Mouse (Mus musculus): ENCODE measurements around the gene Gpr35.

DNA sequence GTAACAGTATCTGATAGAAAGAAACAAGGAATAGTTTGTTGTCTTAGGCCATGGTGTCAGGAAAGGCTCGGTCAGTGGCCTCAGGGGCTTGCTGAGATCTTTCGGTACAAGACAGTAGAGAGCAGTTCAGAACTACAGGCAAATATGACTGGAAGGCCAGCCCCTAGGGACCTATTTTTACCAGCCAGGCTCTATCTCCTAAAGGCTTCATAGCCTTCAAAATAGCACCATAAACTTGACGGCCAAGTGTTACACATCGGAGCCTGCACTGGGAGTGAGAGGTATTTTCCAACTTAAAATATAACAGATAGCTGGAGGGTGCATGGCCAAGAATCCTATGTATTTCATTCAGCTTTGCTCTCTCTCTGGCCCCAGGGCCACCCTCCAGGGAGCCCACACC lies 29.2 kb upstream of the Gpr35 start:
- TF ChIP-seq POLR2A (IDR thresholded peaks at IDR 0.05; ENCODE audit: low read depth, low read length) (no peak), CTCF (conservative IDR thresholded peaks at IDR 0.05; ENCODE audit: insufficient read depth, insufficient read length, low read depth, low read length) (no peak)
